Mouse (Mus musculus): ENCODE results near the gene Dnajc24. TPM values are rescaled to one million over a fixed set of nuclear protein-coding genes. Genes with fewer than 3 reads are reported as not detected.

Dnajc24 gene
- total RNA-seq (2023): 15.1 TPM

GRCm38 (mm10) chr2:106002835-106003739 lies at the start of gene Dnajc24:
Gene Dnajc24, minus strand, starts transcription at chr2:106003549.

Other genes with a start within 250 kb of the Dnajc24 start
- 18.1 TPM for gene Elp4, start 99.0 kb downstream of the Dnajc24 start, total RNA-seq (2023)
- gene Immp1l, start 98.9 kb downstream of the Dnajc24 start, total RNA-seq (2023): 22.6 TPM

Data from CD4-positive naive resting alpha-beta T cell, adult 57 days (primary cell).